Mouse (Mus musculus) urinary bladder, postnatal 10 days (tissue): ENCODE measurements at regions not wholly inside any gene's neighbourhood (a gene's known extent, or its start where the extent isn't known, plus 50 kb on each side); places are given as distances from the start of the nearest gene placed in this dataset.

Experiments
- DNase-seq: peaks from one replicate; pipeline ENCODE4 v3.0.0; 2022; ENCODE audit warnings: low spot score

DNA sequence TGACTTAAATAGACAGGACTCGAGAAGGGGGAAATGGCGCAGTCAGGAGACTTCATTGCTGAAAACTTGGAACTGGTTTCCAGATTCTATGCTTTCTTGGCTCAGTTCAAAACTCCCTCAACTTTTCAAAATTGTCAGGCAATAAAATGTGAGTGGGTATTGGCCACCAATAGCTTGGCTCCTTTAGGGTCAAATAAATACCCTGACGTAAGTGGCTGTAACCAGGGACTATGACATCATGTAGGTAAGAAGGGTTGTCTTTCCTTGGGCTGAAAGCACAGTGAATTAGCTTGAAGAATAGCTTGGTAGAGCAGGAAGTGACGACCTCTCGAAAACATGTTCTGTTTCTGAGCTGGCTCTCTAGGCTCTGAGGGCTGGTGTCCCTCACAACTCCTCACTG lies 127.6 kb upstream of the Sall1 start:
- no peak for DNase-seq

DNA sequence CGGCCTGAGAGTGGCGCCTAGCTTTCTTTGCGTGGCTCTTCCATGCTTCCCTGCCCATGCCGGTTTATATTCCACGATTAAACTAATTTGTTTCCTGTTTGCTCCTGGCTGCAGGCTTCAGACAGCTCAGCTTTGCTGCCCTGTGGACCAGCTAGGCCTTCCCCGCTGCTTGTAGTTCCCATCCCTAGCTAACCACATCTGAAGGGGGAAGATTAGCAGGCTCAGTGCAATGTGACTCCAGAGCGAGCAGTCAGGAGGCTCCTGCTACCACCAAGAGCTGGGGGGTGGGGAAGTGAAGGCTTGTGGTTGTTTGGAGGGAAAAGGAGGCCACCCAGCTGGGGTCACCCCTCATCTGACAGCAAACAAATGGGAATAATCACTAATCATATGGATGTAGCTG lies 125.5 kb upstream of the Sall1 start:
- DNase-seq, result no peak

- no peak for DNase-seq
These were observed 123.1 kb upstream of the Sall1 start for GRCm38 (mm10) chr8:89167026-89167425.

DNA sequence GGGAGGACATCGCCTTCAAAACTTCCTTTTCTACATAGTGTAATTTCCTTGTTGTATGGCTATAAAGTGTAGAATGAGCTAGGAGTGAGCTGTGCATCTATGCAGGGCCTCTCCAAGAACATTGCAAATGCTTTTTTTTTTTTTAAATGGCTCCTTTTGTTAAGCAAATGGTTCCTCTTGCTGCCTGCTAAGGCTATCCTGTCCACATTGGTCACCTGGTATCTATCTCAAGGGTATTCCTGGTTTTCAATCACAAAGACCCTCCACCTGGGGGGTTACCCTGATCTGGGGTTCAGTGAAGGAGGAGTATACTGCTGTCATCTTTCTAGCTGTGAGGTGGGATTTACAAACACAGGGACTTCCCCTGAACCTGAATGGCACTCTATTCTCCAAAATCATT lies 112.9 kb upstream of the Sall1 start:
- DNase-seq, result no peak

DNA sequence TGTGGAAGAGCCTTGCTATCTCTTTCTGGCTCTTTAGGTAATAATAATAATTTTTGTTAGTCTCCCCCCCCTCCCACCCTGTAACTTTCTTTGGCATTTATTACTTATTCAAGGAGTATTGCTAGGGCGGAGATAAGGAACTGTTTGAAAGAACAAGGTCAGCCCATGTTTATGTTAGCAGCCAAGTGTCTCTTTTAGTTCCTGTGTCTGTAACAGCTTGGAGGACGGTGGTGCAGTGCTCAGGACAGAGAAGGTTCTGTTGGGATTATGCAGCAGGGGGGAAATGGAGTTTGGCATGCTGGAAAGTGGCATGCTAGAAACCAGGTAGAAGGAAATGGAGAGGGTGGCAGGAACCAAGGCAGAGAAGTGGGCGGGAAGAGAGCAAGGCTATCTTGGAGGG lies 109.6 kb upstream of the Sall1 start:
- DNase-seq, result no peak

DNA sequence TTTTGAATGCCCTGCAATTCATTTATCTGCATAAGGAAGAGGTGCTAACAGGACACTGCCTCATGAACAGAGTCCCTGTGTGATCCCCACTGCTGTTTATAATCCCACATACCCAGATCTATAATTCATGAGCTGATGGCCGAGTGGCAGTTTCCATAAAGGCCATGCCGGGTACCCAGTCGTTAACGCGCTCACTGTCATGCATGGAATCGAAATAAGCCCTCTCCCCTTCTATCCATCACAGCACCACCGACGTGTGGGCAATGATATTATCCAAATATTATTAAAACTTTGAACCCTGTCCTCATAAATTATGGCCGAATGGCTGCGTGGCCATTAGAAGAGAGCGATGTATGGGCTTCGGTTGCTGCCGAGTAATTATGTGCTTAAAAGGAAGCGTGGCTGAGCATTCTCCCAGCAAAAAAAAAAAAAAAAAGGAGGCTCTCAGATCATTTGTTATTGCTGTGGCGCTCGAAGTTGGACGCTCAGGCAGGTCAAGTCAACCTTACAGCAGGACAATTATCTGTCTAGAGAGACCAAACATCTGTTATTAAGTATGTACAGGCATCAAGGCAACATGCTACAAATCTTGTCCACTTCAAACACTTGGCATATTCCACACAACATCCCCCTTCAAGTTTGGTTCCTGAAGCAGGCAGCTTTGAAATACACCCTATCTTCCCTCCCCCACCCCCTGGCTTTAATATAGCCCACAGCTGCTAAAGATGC lies 109.1 kb upstream of the Sall1 start:
- DNase-seq, result no peak

- DNase-seq, result no peak
These were observed 108.4 kb upstream of the Sall1 start for GRCm38 (mm10) chr8:89152331-89152730.

DNA sequence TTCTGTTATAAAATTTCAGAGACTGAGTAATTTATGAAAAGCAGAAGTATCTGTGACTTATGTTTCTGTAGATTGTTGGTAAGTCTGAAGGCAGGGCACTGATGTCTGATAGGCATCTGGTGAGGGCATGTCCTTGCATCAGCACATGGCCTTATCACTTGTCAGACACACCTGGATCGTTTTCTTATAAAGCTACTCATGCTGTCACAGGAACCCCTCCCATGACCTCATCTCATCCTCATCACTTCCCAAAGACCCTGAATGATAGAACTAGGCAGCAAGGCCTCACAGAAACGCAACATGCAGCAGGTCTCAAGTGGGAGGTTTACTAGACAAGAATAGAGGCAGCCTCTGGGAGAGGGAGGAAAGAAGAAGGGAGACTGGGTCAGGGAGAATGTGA lies 107.0 kb upstream of the Sall1 start:
- DNase-seq, result no peak

- no peak for DNase-seq
These were observed 97.7 kb upstream of the Sall1 start for GRCm38 (mm10) chr8:89141529-89142235.

DNA sequence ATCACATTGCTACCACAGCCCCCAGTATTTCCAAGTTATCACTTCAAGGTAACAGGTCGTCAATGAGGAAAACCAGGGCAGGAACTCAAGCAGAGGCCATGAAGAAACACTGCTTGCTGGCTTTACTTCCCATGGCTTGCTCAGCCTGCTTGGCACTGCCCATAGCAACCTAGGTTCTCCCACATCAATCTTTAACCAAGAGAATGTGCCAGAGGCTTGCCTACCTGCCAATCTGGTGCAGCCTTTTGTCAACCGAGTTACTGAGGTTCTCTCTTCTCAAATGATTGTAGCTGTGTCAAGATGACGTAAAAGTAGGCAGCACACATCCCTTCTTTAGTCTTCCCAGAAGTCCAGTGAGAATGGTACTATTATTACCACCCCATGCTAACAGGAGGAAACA lies 95.9 kb upstream of the Sall1 start:
- DNase-seq, result no peak

DNA sequence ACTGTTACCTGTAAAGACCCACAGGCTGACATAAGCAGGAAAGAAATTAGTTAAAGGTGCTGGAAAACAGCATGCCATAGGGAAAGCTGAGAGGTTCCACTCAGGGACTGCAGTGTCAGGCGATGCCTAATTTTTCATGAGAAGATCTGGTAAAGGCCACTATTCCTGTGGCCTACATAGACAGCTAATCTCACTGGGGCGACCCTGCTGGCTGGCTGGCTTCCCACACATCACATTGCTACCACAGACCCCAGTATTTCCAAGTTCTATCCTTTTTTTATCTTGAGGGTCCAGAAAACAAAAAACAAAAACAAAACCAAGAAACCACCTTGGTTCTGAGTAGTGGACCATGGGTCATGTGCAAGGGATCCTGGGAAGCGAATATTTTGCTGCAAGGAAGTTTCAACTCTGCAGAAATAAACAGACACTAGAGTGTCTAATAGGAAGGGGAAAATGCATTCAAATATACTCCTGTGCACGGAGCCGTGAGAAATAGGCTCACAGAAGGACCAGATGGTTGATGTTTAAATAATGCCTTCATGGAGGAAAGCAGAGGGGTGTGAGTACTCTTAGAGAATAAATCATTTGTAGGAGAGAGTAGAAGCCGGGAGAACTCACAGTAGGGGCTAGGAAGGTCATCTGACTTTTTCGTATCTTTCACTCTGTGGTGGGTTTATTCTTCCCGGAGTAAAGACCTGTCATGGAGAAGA lies 94.6 kb upstream of the Sall1 start:
- DNase-seq, result no peak

GRCm38 (mm10) chr8:89134581-89135484 lies 90.9 kb upstream of the Sall1 start:
- no peak for DNase-seq

- DNase-seq, result no peak
These were observed 90.1 kb upstream of the Sall1 start for GRCm38 (mm10) chr8:89134058-89134457.

GRCm38 (mm10) chr8:89121051-89121450 lies 77.1 kb upstream of the Sall1 start:
- DNase-seq, result no peak

GRCm38 (mm10) chr8:89107895-89108660 lies 64.1 kb upstream of the Sall1 start:
- no peak for DNase-seq

GRCm38 (mm10) chr8:89106346-89106745 lies 62.4 kb upstream of the Sall1 start:
- DNase-seq, result no peak

- DNase-seq, result no peak
These were observed 53.4 kb upstream of the Sall1 start for GRCm38 (mm10) chr8:89097396-89097795.
